Mouse (Mus musculus): Measurements from ENCODE around the gene Irf4.

DNA sequence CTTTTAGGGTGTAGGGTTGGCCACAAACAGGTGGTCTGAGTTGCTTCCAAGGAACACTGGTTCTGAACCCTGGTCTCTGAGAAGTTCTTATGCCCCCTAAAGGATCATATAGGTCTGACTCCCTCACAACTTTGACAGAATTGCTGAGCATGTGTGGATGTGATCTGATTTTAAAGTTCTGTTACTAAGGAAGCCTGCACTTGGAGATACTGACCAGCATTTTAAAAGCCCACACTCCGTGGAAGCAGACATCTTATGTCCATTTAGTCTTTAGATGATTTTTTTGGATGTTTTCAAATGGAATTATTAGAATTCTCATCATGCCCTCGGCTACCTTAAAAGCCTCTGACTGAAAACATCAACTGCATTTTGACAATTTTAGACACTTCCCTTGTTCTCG is 6.6 kb downstream of the Irf4 start:
- TF ChIP-seq GATA1 (IDR thresholded peaks at IDR 0.05; ENCODE audit: borderline replicate concordance, low read length): no peak
- no peak for TF ChIP-seq FLI1 (IDR thresholded peaks at IDR 0.05; ENCODE audit: low read length)

Data from megakaryocyte, embryonic 14.5 days (primary cell).